Comparison of ENCODE assay signal across 15 mouse cellular contexts in genomic region chr4:106144351-106145116, GRCm38 (mm10).
A peak's percentile ranks its signal among the peaks of the same experiment; 100 is the strongest.
DNase-seq lines count a peak whose midpoint lies in the region; ATAC-seq and TF ChIP-seq lines count a peak whose summit lies in the region.
"Had no signal": no experiment of that assay in that cellular context is flagged by ENCODE, and none has a peak within 500 bp of the region (broad histone marks: within the 10 kb centered on the region; RNA-seq: fewer than 3 reads in every experiment).

No protein-coding gene starts in this region.

- ATAC-seq in stomach, postnatal 0 days (ENCODE audit: low FRiP score, low TSS enrichment), result no peak; the same call in 1 of the 2 replicates
- ATAC-seq: midbrain, embryonic 15.5 days had no signal

- peak; percentile 37 for DNase-seq in adrenal gland, postnatal 10 days
- no peak for DNase-seq in adrenal gland, adult 18-20 months (ENCODE audit: low spot score in 2 of 2)
- DNase-seq in kidney, adult 2 months, result peak; percentile 64
- no peak for DNase-seq in kidney, adult 18-20 months
- peak; percentile 15 for DNase-seq in lung, postnatal 36 days
- DNase-seq in lung, postnatal 14 days, result no peak
- DNase-seq in stomach, postnatal 0 days (ENCODE audit: low spot score), result no peak
- no peak for DNase-seq in thymus, postnatal 10 days (ENCODE audit: low spot score in 2 of 2)
- DNase-seq: cerebellum, adult 9-10 months; lung, adult 2 months; thymus, postnatal 36 days had no signal

- no peaks in the 10 kb centered on the region for H3K27me3 ChIP-seq in kidney, adult 2 months (replicated peaks; ENCODE audit: control insufficient read depth, insufficient read depth, low read length)
- no peaks in the 10 kb centered on the region for H3K27me3 ChIP-seq in stomach, postnatal 0 days (ENCODE audit: control insufficient read depth, insufficient read depth, low read length)
- H3K27me3 ChIP-seq: midbrain, embryonic 15.5 days; neural tube, embryonic 12.5 days had no signal

- no peak for TF ChIP-seq CTCF in kidney, adult 2 months (conservative IDR thresholded peaks at IDR 0.05; ENCODE audit: insufficient read depth, insufficient read length, low read depth, low read length)
- peak; percentile 41 for TF ChIP-seq CTCF in stomach, postnatal 0 days (IDR thresholded peaks at IDR 0.05; ENCODE audit: low read depth)

- no peak overlapping the region for H3K4me3 ChIP-seq in kidney, adult 2 months (ENCODE audit: insufficient read depth, low read depth, low read length)
- no peak overlapping the region for H3K4me3 ChIP-seq in stomach, postnatal 0 days (ENCODE audit: low read depth, low read length)
- H3K4me3 ChIP-seq: heart, embryonic 10.5 days; limb, embryonic 13.5 days; midbrain, embryonic 15.5 days; neural tube, embryonic 12.5 days had no signal

- no peak overlapping the region for H3K9ac ChIP-seq in stomach, postnatal 0 days (ENCODE audit: low read length)
- H3K9ac ChIP-seq: limb, embryonic 13.5 days; midbrain, embryonic 15.5 days; neural tube, embryonic 12.5 days had no signal

- WGBS in kidney, adult 2 months, result 71% methylated on average over 7 of the region's 7 CpGs
- 69% methylated on average over 7 of the region's 7 CpGs for WGBS in stomach, postnatal 0 days

- TF ChIP-seq EP300 in stomach, postnatal 0 days (optimal IDR thresholded peaks at IDR 0.05), result no peak

- H3K36me3 ChIP-seq in kidney, adult 2 months (ENCODE audit: control insufficient read depth, insufficient read depth, low read length), result no peaks in the 10 kb centered on the region
- H3K36me3 ChIP-seq in stomach, postnatal 0 days (ENCODE audit: control insufficient read depth, insufficient read depth, low read length), result no peaks in the 10 kb centered on the region
- H3K36me3 ChIP-seq: heart, embryonic 10.5 days; limb, embryonic 13.5 days; midbrain, embryonic 15.5 days; neural tube, embryonic 12.5 days had no signal

- peaks cover 24% of the 10 kb centered on the region for H3K4me1 ChIP-seq in kidney, adult 2 months (ENCODE audit: control insufficient read depth, insufficient read depth, low read length)
- H3K4me1 ChIP-seq in stomach, postnatal 0 days (replicated peaks; ENCODE audit: control insufficient read depth, insufficient read depth), result no peaks in the 10 kb centered on the region
- H3K4me1 ChIP-seq: heart, embryonic 10.5 days; midbrain, embryonic 15.5 days; neural tube, embryonic 12.5 days had no signal

- no peak for TF ChIP-seq POLR2A in kidney, adult 2 months (IDR thresholded peaks at IDR 0.05; ENCODE audit: low read depth, low read length)

- no peak overlapping the region for H3K27ac ChIP-seq in kidney, adult 2 months (ENCODE audit: insufficient read depth, low read depth, low read length)
- no peak overlapping the region for H3K27ac ChIP-seq in stomach, postnatal 0 days (replicated peaks)
- H3K27ac ChIP-seq: heart, embryonic 10.5 days; limb, embryonic 13.5 days; midbrain, embryonic 15.5 days; neural tube, embryonic 12.5 days had no signal

- no peaks in the 10 kb centered on the region for H3K9me3 ChIP-seq in stomach, postnatal 0 days (ENCODE audit: control insufficient read depth, low read length)
- H3K9me3 ChIP-seq: heart, embryonic 10.5 days; limb, embryonic 13.5 days; midbrain, embryonic 15.5 days; neural tube, embryonic 12.5 days had no signal

- H3K4me2 ChIP-seq in stomach, postnatal 0 days (replicated peaks; ENCODE audit: low read depth), result no peak overlapping the region
- H3K4me2 ChIP-seq: limb, embryonic 13.5 days; midbrain, embryonic 15.5 days; neural tube, embryonic 12.5 days had no signal

Comparison
In these comparisons a context has a peak if more than half of its experiments do, and no peak if none do; other contexts are left out.
1. DNase-seq: peak in adrenal gland, postnatal 10 days (single experiment), kidney, adult 2 months (single experiment) and lung, postnatal 36 days (single experiment); none in adrenal gland, adult 18-20 months (0 of 2), kidney, adult 18-20 months (single experiment), lung, postnatal 14 days (single experiment), stomach, postnatal 0 days (single experiment) and thymus, postnatal 10 days (0 of 2).